Mouse (Mus musculus): Measurements from ENCODE around the gene Gpr3. TPM values are rescaled to one million over a fixed set of nuclear protein-coding genes. Genes with fewer than 3 reads are reported as not detected.

Gpr3 gene
- total RNA-seq (2023), result 3.3 to 4.8 TPM (median 3.8 TPM) in 4 replicates

DNA sequence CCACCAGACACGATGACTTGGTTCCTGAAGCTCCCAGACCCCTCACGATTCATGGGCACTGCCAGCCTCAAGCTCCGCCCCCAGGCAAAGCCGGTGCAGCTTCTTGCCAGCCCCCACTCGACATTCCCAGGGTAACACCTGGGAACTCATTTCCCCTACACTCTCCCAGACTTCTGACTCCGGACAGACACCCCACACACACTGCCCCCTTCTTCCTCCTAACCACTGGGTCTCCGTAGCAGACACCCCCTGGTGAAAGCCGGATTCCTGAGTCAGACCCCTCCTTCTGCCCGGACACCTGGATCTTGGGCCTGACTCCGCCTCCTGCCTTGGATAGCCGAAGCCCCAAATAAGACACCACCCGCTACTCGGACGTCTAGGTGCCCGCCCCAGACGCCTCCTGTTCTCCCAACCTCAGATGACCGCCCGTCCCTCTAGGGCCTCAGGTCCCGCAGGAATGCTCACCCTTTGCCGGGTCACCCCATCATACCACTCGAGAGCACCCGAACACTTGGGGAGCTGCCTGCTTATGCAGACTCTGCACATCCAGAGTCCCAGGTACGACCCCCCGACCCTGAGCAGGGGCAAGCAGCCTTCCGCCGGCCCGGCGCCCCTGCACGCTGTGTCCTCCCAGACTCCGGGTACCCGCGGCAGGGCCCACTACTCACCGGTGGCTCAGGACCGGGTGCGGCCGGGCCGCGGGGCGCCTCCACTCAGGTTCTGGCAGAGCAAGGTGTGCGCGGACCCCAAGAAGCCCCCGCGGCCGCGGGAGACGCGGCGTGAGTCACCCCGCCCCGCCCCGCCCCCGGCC, at the start of gene Gpr3, which contains the start of gene Cd164l2:
Gene Gpr3 (minus strand): TSS at position 786 of the 811 bp plus-strand sequence.
Gene Cd164l2 (plus strand): TSS at position 381 of the 811 bp plus-strand sequence.

DNA sequence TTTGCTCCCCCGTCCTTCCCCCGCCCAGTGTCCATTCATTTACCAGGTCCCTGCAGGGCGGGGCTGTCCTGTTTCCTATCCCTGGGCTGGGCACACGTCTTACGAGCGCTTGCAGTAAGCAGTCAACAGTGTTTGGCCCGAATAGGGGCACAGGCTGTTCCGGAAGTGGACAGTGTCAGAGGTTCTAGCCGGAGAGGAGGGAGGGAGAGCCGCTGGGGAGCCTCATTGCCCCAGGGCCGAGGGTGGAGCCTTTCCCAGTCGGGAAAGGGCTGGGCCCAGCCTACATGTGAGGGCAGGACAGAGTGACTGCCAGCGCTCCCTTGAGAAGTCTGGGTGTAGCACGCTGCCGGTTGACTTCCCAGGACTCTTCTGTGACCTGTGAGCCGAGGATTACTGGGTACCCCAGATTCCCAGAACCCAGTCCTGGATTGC, 28.2 kb upstream of the Gpr3 start, which contains the start of gene Map3k6:
Gene Map3k6 (plus strand): TSS at position 329 of the 432 bp plus-strand sequence.

Other genes with a start within 250 kb of the Gpr3 start
- gene Fgr, start 238.4 kb downstream of the Gpr3 start, total RNA-seq (2023), result 30.2 to 33.7 TPM (median 31.5 TPM) in 4 replicates
- gene Ahdc1, start 201.3 kb downstream of the Gpr3 start, total RNA-seq (2023), result 66.2 to 87.0 TPM (median 78.5 TPM) in 4 replicates
- gene Wasf2, start 82.0 kb downstream of the Gpr3 start, total RNA-seq (2023), result 291 to 323 TPM (median 299 TPM) in 4 replicates
- gene Cd164l2, start 405 bp downstream of the Gpr3 start, total RNA-seq (2023), result 1.8 to 3.4 TPM (median 2.9 TPM) in 3 of 4 replicates, not detected in the other
- 1.0 TPM in 1 of 4 replicates, not detected in the others for gene Map3k6, start 28.3 kb upstream of the Gpr3 start, total RNA-seq (2023)
- gene Sytl1, start 50.6 kb upstream of the Gpr3 start, total RNA-seq (2023), result 0.67 to 1.7 TPM (median 1.2 TPM) in 4 replicates
- gene Tmem222, start 65.3 kb upstream of the Gpr3 start, total RNA-seq (2023), result 45.6 to 52.7 TPM (median 52.0 TPM) in 4 replicates
- gene Wdtc1, start 140.9 kb upstream of the Gpr3 start, total RNA-seq (2023), result 36.9 to 42.9 TPM (median 39.9 TPM) in 4 replicates
- 49.4 to 53.7 TPM (median 51.1 TPM) in 4 replicates for gene Slc9a1, start 157.2 kb upstream of the Gpr3 start, total RNA-seq (2023)